In the genomic region with DNA sequence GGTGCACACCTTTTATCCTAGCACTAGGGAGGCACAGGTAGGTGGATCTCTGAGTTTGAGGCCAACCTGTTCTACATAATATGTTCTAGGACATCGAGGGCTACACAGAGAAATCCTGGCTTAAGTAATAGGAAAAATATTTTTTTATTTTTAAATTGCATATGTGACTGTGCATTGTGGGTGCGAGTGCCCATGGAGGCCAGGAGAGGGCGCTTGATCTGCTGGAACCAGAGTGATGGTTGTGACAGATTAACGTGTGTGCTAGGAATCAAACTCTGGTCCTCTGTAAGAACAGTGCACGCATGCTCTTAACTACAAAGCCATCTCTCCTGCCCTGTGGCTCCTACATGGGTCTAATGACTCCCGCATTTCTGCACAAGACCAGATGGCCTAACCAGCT, we compare ENCODE assay signal across 24 mouse cellular contexts. TPM values are rescaled to one million over a fixed set of nuclear protein-coding genes. Genes with fewer than 3 reads are reported as not detected.
DNase-seq lines count a peak whose midpoint lies in the region; TF ChIP-seq lines count a peak whose summit lies in the region.
"Had no signal": no experiment of that assay in that cellular context is flagged by ENCODE, and none has a peak within 500 bp of the region (broad histone marks: within the 10 kb centered on the region; RNA-seq: fewer than 3 reads in every experiment).

No protein-coding gene starts in this region.

- no peaks in the 10 kb centered on the region for H3K79me2 ChIP-seq in liver, adult 2 months (ENCODE audit: control insufficient read depth, insufficient read depth, low read length)

- TF ChIP-seq POLR2A in liver, adult 2 months (IDR thresholded peaks at IDR 0.05; ENCODE audit: extremely low read depth, insufficient read depth, low read length): no peak

- intact Hi-C loops in gastrocnemius, adult 2 months (cut with DNase I): no loop called here

- DNase-seq in gastrocnemius, adult 2 months: no peak
- no peak for DNase-seq in gastrocnemius, postnatal 4 days (ENCODE audit: low spot score in 2 of 2)
- DNase-seq in liver, adult 2 months (ENCODE audit: extremely low read depth, low read depth, low spot score): no peak
- DNase-seq in liver (no peak), 416B (ENCODE audit: low read depth) (peak; percentile 17), NIH3T3 (ENCODE audit: low read depth) (peak; percentile 26)
- no peak for DNase-seq in cerebellum, adult 9-10 months
- no peak for DNase-seq in adrenal gland, adult 8-10 months
- DNase-seq: adrenal gland, postnatal 25 days; cerebellum, adult 9-11 months; heart, adult 11 months; kidney, postnatal 10 days; layer of hippocampus, adult 9-11 months; spleen, adult 18-20 months; thymus, postnatal 14 days had no signal

- TF ChIP-seq CTCF in gastrocnemius, adult 2 months (IDR thresholded peaks at IDR 0.05): peak; percentile 30; the same call in 1 of the 2 replicates
- TF ChIP-seq CTCF in liver, adult 2 months (IDR thresholded peaks at IDR 0.05; ENCODE audit: low read depth, low read length): peak; percentile 30

- no peak overlapping the region for H3K9ac ChIP-seq in liver, adult 2 months (ENCODE audit: low read depth, low read length)
- H3K9ac ChIP-seq: embryonic facial prominence, embryonic 13.5 days; limb, embryonic 13.5 days; neural tube, embryonic 13.5 days; stomach, embryonic 15.5 days had no signal

- H3K4me1 ChIP-seq in liver, adult 2 months (ENCODE audit: control insufficient read depth, insufficient read depth, low read length): no peaks in the 10 kb centered on the region
- H3K4me1 ChIP-seq: embryonic facial prominence, embryonic 13.5 days; limb, embryonic 13.5 days; neural tube, embryonic 13.5 days; stomach, embryonic 15.5 days had no signal

- H3K36me3 ChIP-seq in liver, adult 2 months (ENCODE audit: control insufficient read depth, insufficient read depth, low read length): peaks cover 25% of the 10 kb centered on the region; the same call in 1 of the 2 replicates

- no peak overlapping the region for H3K4me3 ChIP-seq in gastrocnemius, adult 2 months
- no peak overlapping the region for H3K4me3 ChIP-seq in liver, adult 2 months (ENCODE audit: insufficient read depth, low read depth, low read length)
- H3K4me3 ChIP-seq: embryonic facial prominence, embryonic 13.5 days; limb, embryonic 13.5 days; neural tube, embryonic 13.5 days; stomach, embryonic 15.5 days had no signal

- no peak overlapping the region for H3K27ac ChIP-seq in gastrocnemius, adult 2 months
- H3K27ac ChIP-seq in liver, adult 2 months (replicated peaks; ENCODE audit: insufficient read depth, low read depth, low read length): no peak overlapping the region
- H3K27ac ChIP-seq: embryonic facial prominence, embryonic 13.5 days; limb, embryonic 13.5 days; neural tube, embryonic 13.5 days; stomach, embryonic 15.5 days had no signal

- no peaks in the 10 kb centered on the region for H3K27me3 ChIP-seq in liver, adult 2 months (ENCODE audit: control insufficient read depth, insufficient read depth, low read length)
- H3K27me3 ChIP-seq: embryonic facial prominence, embryonic 13.5 days; limb, embryonic 13.5 days; neural tube, embryonic 13.5 days; stomach, embryonic 15.5 days had no signal

- 98% methylated on average over 6 of the region's 6 CpGs for WGBS in liver, adult 2 months

RNA-seq across cellular contexts. Expression of gene Wdr86, which starts 18.9 kb away (rescaled TPM):
- not detected for total RNA-seq in gastrocnemius, adult 2 months (2021)
- 1 to 10 TPM; 2.1 to 2.3 TPM for total RNA-seq in gastrocnemius, postnatal 4 days (2021)
- total RNA-seq in liver, adult 2 months (2014; rRNA removed): 0.27 and 0.28 TPM in 2 replicates
- 0.26 and 1.0 TPM in 2 replicates for polyA plus RNA-seq in liver, adult 2 months (2012; rRNA removed)
- total RNA-seq in adrenal gland, adult 8-10 months (2022): 1 to 10 TPM; 2.5 to 3.5 (median 2.7) TPM
- total RNA-seq: gastrocnemius, adult 18-20 months; monocyte, adult 5-6 weeks had no signal

RNA-seq across cellular contexts. Expression of gene Nub1, which starts 26.3 kb away (rescaled TPM):
- 10 to 100 TPM; 28.3 to 34.3 TPM for total RNA-seq in gastrocnemius, adult 2 months (2021)
- total RNA-seq in gastrocnemius, postnatal 4 days (2021): 10 to 100 TPM; 29.1 to 29.2 TPM
- 14.4 and 19.6 TPM in 2 replicates for total RNA-seq in liver, adult 2 months (2014; rRNA removed)
- 19.9 and 20.2 TPM in 2 replicates for polyA plus RNA-seq in liver, adult 2 months (2012; rRNA removed)
- total RNA-seq in adrenal gland, adult 8-10 months (2022): 10 to 100 TPM; 72.3 to 74.6 (median 73.6) TPM

RNA-seq across cellular contexts. Expression of gene Crygn, which starts 46.2 kb away (rescaled TPM):
- not detected for total RNA-seq in gastrocnemius, adult 2 months (2021)
- not detected for total RNA-seq in gastrocnemius, postnatal 4 days (2021)
- 1.0 and 1.4 TPM in 2 replicates for total RNA-seq in liver, adult 2 months (2014; rRNA removed)
- 1.0 and 1.9 TPM in 2 replicates for polyA plus RNA-seq in liver, adult 2 months (2012; rRNA removed)
- total RNA-seq in adrenal gland, adult 8-10 months (2022): 1 to 10 TPM in 1 of 4 experiments, not detected in 3; 5.3 TPM
- total RNA-seq: gastrocnemius, adult 18-20 months; left cerebral cortex, postnatal 10 days; monocyte, adult 5-6 weeks had no signal
- polyA plus RNA-seq: forebrain, embryonic 16.5 days; heart, embryonic 14.5 days had no signal

Comparison
In these comparisons a context has a peak if more than half of its experiments do, and no peak if none do; other contexts are left out.
1. DNase-seq: peak in 416B (single experiment) and NIH3T3 (single experiment); none in gastrocnemius, adult 2 months (single experiment), gastrocnemius, postnatal 4 days (0 of 2), liver, adult 2 months (single experiment), liver (single experiment), cerebellum, adult 9-10 months (single experiment) and adrenal gland, adult 8-10 months (single experiment).